Mouse (Mus musculus) liver, adult 2 months (tissue): ENCODE results near the gene Txndc8. TPM values are rescaled to one million over a fixed set of nuclear protein-coding genes. Genes with fewer than 3 reads are reported as not detected.
A peak's percentile ranks its signal among the peaks of the same experiment; 100 is the strongest.

Experiments used
- DNase-seq: peaks from one replicate; pipeline ENCODE4 v3.0.0-alpha.2; 2011; ENCODE audit warnings: low read depth, low spot score; ENCODE audit errors: extremely low read depth
- H3K27ac ChIP-seq: fragments of 200-500 bp; replicated peaks from 2 replicates; pipeline ENCODE4 v1.5.1; 2012; ENCODE audit warnings: low read depth, mild to moderate bottlenecking, control low read depth, inconsistent platforms, low read length; ENCODE audit not compliant: insufficient read depth
- H3K27me3 ChIP-seq: fragments of 200-500 bp; 2 replicates; pipeline ENCODE4 v1.6.1; 2012; ENCODE audit warnings: mild to moderate bottlenecking, moderate library complexity, low read length, inconsistent platforms; ENCODE audit not compliant: control insufficient read depth, insufficient read depth
- H3K36me3 ChIP-seq: fragments of 200-500 bp; 2 replicates; pipeline ENCODE4 v1.6.1; 2012; ENCODE audit warnings: low read length, inconsistent platforms; ENCODE audit not compliant: control insufficient read depth, insufficient read depth
- H3K4me1 ChIP-seq: fragments of 200-500 bp; 2 replicates; pipeline ENCODE4 v1.6.1; 2011; ENCODE audit warnings: low read length; ENCODE audit not compliant: control insufficient read depth, insufficient read depth
- H3K4me3 ChIP-seq: fragments of 200-500 bp; 2 replicates; pipeline ENCODE4 v1.5.1; 2011; ENCODE audit warnings: low read depth, mild to moderate bottlenecking, control low read depth, low read length, moderate library complexity; ENCODE audit not compliant: insufficient read depth
- H3K79me2 ChIP-seq: fragments of 200-500 bp; 2 replicates; pipeline ENCODE4 v1.6.1; 2012; ENCODE audit warnings: inconsistent platforms, mild to moderate bottlenecking, low read length, moderate library complexity; ENCODE audit not compliant: control insufficient read depth, insufficient read depth
- H3K9ac ChIP-seq: fragments of 200-500 bp; 2 replicates; pipeline ENCODE4 v1.6.1; 2012; ENCODE audit warnings: low read depth, mild to moderate bottlenecking, control low read depth, inconsistent platforms, low read length
- CTCF ChIP-seq: fragments of 200-500 bp; IDR thresholded peaks from 2 replicates; pipeline ENCODE4 v1.5.1; 2011; ENCODE audit warnings: low read depth, low read length, control low read depth
- POLR2A ChIP-seq: fragments of 200-500 bp; IDR thresholded peaks from 2 replicates; pipeline ENCODE4 v1.6.1; 2011; ENCODE audit warnings: low read length, control low read depth; ENCODE audit not compliant: insufficient read depth; ENCODE audit errors: extremely low read depth
- WGBS: fragments of 180-500 bp; shearing (Covaris S2); methylation state at CpG from one replicate; pipeline ENCODE4 v1.1.7; 2018; 5-methylcytosine and 5-hydroxymethylcytosine counted together
- polyA plus RNA-seq: library from polyadenylated mRNA; depleted of rRNA; stranded (reverse); fragments of >200 nt; gene quantifications from 2 replicates; pipeline ENCODE4 v1.2.3, GENCODE M21; 2012; rRNA removed
- total RNA-seq: library from RNA; depleted of rRNA; stranded (reverse); fragments of >200 nt; gene quantifications from 2 replicates; pipeline ENCODE4 v1.2.3, GENCODE M21; 2014; rRNA removed

Txndc8 gene
- total RNA-seq, result not detected in 2 replicates
- not detected in 2 replicates for polyA plus RNA-seq

DNA sequence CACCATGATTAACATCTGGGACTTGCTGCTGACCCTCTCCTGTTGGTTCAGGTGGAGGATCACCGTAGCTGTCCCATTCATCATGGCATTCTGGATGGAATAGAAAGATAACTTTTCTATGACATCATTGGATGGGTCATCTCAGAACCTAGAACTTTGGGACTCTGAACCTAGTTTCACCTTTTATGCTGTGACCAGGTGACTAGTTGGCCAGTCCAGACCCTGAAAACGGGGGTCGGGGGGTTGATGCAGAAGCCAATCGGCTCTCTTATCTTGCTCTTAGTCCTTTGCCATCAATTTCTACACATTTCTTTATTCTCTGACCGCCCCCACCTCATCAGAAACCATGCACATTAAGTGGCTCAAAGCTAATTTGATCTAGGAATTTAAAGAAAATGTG, at the start of gene Txndc8:
TSS of gene Txndc8 (minus strand) at position 101 of the 400 bp plus-strand sequence.
- Histone ChIP-seq H3K4me3 (no peak within 1 kb of the TSS), H3K27ac (no peak within 1 kb of the TSS), H3K79me2 (no peaks in the 10 kb centered on the region), H3K4me1 (no peaks in the 10 kb centered on the region), H3K9ac (no peak within 1 kb of the TSS), H3K27me3 (no peaks in the 10 kb centered on the region), H3K36me3 (no peaks in the 10 kb centered on the region)
- no peak for DNase-seq
- TF ChIP-seq CTCF, result no peak
- TF ChIP-seq POLR2A, result no peak
- 94% methylated on average over 5 of the region's 5 CpGs for WGBS

DNA sequence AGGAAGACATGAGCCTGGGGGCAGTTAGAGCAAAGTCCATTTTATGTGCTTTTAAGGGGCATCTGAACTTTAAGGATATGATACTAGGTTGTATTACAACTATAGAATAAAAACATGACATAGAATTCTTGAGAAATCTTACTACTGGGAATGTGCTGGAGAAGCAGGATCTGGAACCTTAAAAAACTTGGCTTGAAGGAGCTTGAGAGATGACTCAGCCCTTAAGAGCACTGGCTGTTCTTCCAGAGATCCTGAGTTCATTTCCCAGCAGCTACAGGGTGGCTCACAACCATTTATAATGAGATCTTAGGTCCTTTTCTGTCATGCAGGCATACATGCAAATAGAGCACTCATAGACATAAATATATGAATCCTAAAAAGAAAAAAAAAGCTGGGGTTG, 46.7 kb upstream of the Txndc8 start:
- H3K27ac ChIP-seq, result no peak overlapping the region
- H3K4me3 ChIP-seq, result no peak overlapping the region
- no peak for DNase-seq
- no peaks in the 10 kb centered on the region for H3K79me2 ChIP-seq
- no peaks in the 10 kb centered on the region; the same call in 1 of the 2 replicates for H3K27me3 ChIP-seq
- no peak overlapping the region for H3K9ac ChIP-seq
- TF ChIP-seq CTCF (no peak), POLR2A (no peak)
- H3K36me3 ChIP-seq, result no peaks in the 10 kb centered on the region
- H3K4me1 ChIP-seq, result no peaks in the 10 kb centered on the region

DNA sequence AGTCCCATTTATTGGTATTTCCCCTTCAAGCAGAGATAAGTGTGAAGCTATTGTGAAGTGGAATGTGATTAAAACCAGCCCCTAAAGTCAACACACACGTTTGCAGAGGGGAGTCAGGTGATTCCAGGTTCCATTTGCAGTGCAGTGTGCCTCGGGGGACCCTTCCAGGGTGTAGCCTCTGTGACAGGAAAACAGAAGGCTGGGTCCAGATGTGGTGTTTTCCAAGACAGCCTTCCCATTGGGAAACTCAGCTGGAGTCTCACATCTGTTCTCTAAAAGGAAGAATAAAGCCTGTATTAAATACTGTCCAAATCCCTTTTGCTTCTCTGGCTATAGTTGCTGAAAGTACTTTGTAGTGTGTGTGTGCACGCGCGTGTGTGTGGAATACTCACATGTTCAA, 45.5 kb upstream of the Txndc8 start:
- Histone ChIP-seq H3K79me2 (no peaks in the 10 kb centered on the region), H3K9ac (no peak overlapping the region), H3K27me3 (no peaks in the 10 kb centered on the region; the same call in 1 of the 2 replicates), H3K27ac (no peak overlapping the region), H3K36me3 (no peaks in the 10 kb centered on the region), H3K4me1 (no peaks in the 10 kb centered on the region), H3K4me3 (no peak overlapping the region)
- TF ChIP-seq CTCF (no peak), POLR2A (no peak)
- WGBS, result 65% methylated on average over 5 of the region's 5 CpGs
- no peak for DNase-seq

DNA sequence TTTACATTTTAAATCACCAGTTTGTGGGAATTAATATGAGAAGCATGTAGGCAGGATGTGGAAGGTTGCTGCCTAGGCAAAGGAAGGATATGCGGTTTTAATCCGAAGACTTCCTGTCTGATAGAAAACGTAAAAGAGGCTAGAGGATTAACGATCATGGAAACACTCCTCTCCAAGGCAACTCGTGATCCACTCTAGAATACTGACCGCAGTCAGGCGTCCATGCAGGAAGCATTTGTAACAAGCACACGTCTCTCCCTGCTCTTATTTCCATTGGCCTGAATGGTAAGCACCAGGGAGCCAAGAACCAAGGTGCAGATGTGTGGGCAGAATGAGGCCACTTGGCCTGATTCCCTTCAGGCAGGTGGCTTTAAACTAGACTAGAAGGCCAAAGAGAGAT, 41.8 kb upstream of the Txndc8 start:
- peak; percentile 2 for DNase-seq
- H3K4me3 ChIP-seq, result no peak overlapping the region
- TF ChIP-seq CTCF (no peak), POLR2A (no peak)
- 79% methylated on average over 8 of the region's 8 CpGs for WGBS
- H3K27me3 ChIP-seq, result no peaks in the 10 kb centered on the region
- H3K36me3 ChIP-seq, result no peaks in the 10 kb centered on the region
- no peak overlapping the region for H3K9ac ChIP-seq
- H3K79me2 ChIP-seq, result no peaks in the 10 kb centered on the region
- H3K4me1 ChIP-seq, result no peaks in the 10 kb centered on the region
- H3K27ac ChIP-seq, result no peak overlapping the region

DNA sequence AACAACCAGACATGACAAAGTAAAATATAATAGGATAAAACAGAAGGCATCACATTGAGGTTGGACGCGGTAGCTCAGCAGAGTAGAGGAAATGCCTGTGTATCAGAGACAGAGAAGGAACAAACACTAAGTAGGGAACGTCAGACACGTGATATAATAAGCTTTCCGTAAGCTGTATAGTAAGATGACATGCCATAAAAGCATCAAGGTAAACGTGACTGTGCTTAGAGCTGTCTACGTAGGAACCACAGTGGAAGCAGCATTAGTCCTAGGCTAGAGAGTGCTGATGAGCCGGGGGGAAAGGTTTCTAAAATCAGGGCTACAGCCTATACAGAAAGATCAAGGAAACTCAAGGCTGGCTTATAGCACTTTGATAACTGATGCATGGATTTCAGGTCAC, 41.4 kb upstream of the Txndc8 start:
- no peak overlapping the region for H3K27ac ChIP-seq
- H3K27me3 ChIP-seq, result no peaks in the 10 kb centered on the region
- no peaks in the 10 kb centered on the region for H3K36me3 ChIP-seq
- TF ChIP-seq POLR2A (no peak), CTCF (no peak)
- DNase-seq, result no peak
- no peak overlapping the region for H3K9ac ChIP-seq
- no peaks in the 10 kb centered on the region for H3K4me1 ChIP-seq
- H3K4me3 ChIP-seq, result no peak overlapping the region
- 72% methylated on average over 8 of the region's 8 CpGs for WGBS
- H3K79me2 ChIP-seq, result no peaks in the 10 kb centered on the region

DNA sequence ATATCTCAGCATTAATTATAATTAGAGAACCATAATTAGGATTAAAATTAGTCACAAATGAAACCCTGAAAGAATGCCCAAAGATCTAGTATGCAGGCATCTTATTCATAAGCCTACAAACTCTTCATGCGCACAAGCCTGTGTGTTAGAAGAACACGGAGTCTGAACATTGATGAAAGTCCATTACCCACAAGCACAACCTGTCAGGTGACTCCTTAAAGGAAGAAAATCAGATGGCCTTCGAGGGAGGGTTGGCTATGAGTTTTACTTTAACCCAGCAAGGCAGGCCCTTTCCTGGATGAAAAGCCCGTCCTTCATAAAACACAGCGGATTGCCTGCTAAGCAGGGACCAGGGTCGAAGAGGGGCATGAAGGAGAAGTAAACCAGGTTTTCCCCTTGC, 35.9 kb upstream of the Txndc8 start:
- WGBS, result 87% methylated on average over 6 of the region's 6 CpGs

More for the DNA sequence above, 35.9 kb upstream of the Txndc8 start:
- Histone ChIP-seq H3K27ac (no peak overlapping the region), H3K4me3 (no peak overlapping the region), H3K36me3 (no peaks in the 10 kb centered on the region), H3K4me1 (no peaks in the 10 kb centered on the region), H3K79me2 (no peaks in the 10 kb centered on the region), H3K27me3 (no peaks in the 10 kb centered on the region), H3K9ac (no peak overlapping the region)
- no peak for DNase-seq
- no peak for TF ChIP-seq POLR2A
- TF ChIP-seq CTCF, result no peak
